Mouse (Mus musculus) MEL (cell line): ENCODE measurements around the gene Odc1. TPM values are rescaled to one million over a fixed set of nuclear protein-coding genes. Genes with fewer than 3 reads are reported as not detected.

Source experiments
- DNase-seq: peaks from one replicate; pipeline ENCODE4 v3.0.0; 2011; ENCODE audit warnings: low read depth, low spot score
- H3K27ac ChIP-seq: 2 replicates; pipeline ENCODE4 v1.5.1; 2012; ENCODE audit warnings: low read depth, mild to moderate bottlenecking, control low read depth, low read length, moderate library complexity; ENCODE audit not compliant: control insufficient read depth
- H3K27me3 ChIP-seq, 2 experiments: fragments of 150-350 bp in 1 of 2; sonication (generic) in 1 of 2; 2 replicates each; pipeline ENCODE4 v1.6.1; 2012; ENCODE audit warnings: low read length in 2 of 2, mild to moderate bottlenecking in 2 of 2, improper control_type of control experiment in 1 of 2, moderate library complexity in 1 of 2; ENCODE audit not compliant: insufficient read depth in 2 of 2, control insufficient read depth in 1 of 2
- H3K36me3 ChIP-seq, 2 experiments: 2 replicates each; pipeline ENCODE4 v1.6.1; 2012 to 2014; ENCODE audit warnings: low read length in 2 of 2, improper control_type of control experiment in 1 of 2, inconsistent platforms in 1 of 2, mild to moderate bottlenecking in 1 of 2; ENCODE audit not compliant: insufficient read depth in 2 of 2, control insufficient read depth in 1 of 2
- H3K4me1 ChIP-seq, 2 experiments: fragments of 150-350 bp in 1 of 2; sonication (generic) in 1 of 2; 2 replicates each; pipeline ENCODE4 v1.6.1; 2012; ENCODE audit warnings: low read length in 2 of 2, improper control_type of control experiment in 1 of 2, mild to moderate bottlenecking in 1 of 2; ENCODE audit not compliant: insufficient read depth in 2 of 2, control insufficient read depth in 1 of 2
- H3K4me3 ChIP-seq, 2 experiments: fragments of 150-350 bp in 1 of 2; sonication (generic) in 1 of 2; 2 replicates each; pipeline ENCODE4 v1.5.1; 2012; ENCODE audit warnings: low read depth in 2 of 2, low read length in 2 of 2, mild to moderate bottlenecking in 2 of 2, moderate library complexity in 2 of 2, control low read depth in 1 of 2, improper control_type of control experiment in 1 of 2; ENCODE audit not compliant: control insufficient read depth in 1 of 2, insufficient read depth in 1 of 2
- H3K79me2 ChIP-seq: 2 replicates; pipeline ENCODE4 v1.6.1; 2012; ENCODE audit warnings: mild to moderate bottlenecking, low read length, moderate library complexity; ENCODE audit not compliant: control insufficient read depth, poor library complexity, insufficient read depth
- H3K9ac ChIP-seq: 2 replicates; pipeline ENCODE4 v1.6.1; 2012; ENCODE audit warnings: low read depth, mild to moderate bottlenecking, control low read depth, low read length, moderate library complexity; ENCODE audit not compliant: control insufficient read depth, poor library complexity, severe bottlenecking
- H3K9me3 ChIP-seq: fragments of 150-350 bp; sonication (generic); replicated peaks from 2 replicates; pipeline ENCODE4 v1.6.1; 2012; ENCODE audit warnings: mild to moderate bottlenecking, low read length, improper control_type of control experiment, moderate library complexity; ENCODE audit not compliant: insufficient read depth
- BHLHE40 ChIP-seq: IDR thresholded peaks from 2 replicates; pipeline ENCODE4 v1.6.1; 2012; ENCODE audit warnings: low read depth, mild to moderate bottlenecking, inconsistent platforms, low read length, improper control_type of control experiment, borderline replicate concordance
- CHD1 ChIP-seq: IDR thresholded peaks from 2 replicates; pipeline ENCODE4 v1.6.1; 2012; ENCODE audit warnings: low read depth, mild to moderate bottlenecking, inconsistent platforms, low read length, improper control_type of control experiment
- CHD2 ChIP-seq: IDR thresholded peaks from 2 replicates; pipeline ENCODE4 v1.6.1; 2011; ENCODE audit warnings: low read length, improper control_type of control experiment
- ETS1 ChIP-seq: IDR thresholded peaks from 2 replicates; pipeline ENCODE4 v1.6.1; 2012; ENCODE audit warnings: low read depth, mild to moderate bottlenecking, inconsistent platforms, low read length, improper control_type of control experiment, moderate library complexity
- GABPA ChIP-seq: IDR thresholded peaks from 2 replicates; pipeline ENCODE4 v1.6.1; 2012; ENCODE audit warnings: low read depth, mild to moderate bottlenecking, inconsistent platforms, low read length, improper control_type of control experiment, moderate library complexity
- KAT2A ChIP-seq: conservative IDR thresholded peaks from 2 replicates; pipeline ENCODE4 v1.6.1; 2012; ENCODE audit warnings: low read depth, low read length, improper control_type of control experiment, inconsistent platforms
- MAX ChIP-seq: IDR thresholded peaks from 2 replicates; pipeline ENCODE4 v1.6.1; 2011; ENCODE audit warnings: low read length, improper control_type of control experiment
- MEF2A ChIP-seq: IDR thresholded peaks from 2 replicates; pipeline ENCODE4 v1.6.1; 2014; ENCODE audit warnings: low read depth, mild to moderate bottlenecking, inconsistent platforms, low read length, improper control_type of control experiment; ENCODE audit not compliant: poor library complexity, insufficient replicate concordance, severe bottlenecking; ENCODE audit errors: extremely low read depth
- MXI1 ChIP-seq: IDR thresholded peaks from 2 replicates; pipeline ENCODE4 v1.6.1; 2011; ENCODE audit warnings: mild to moderate bottlenecking, low read depth, low read length, improper control_type of control experiment
- NRF1 ChIP-seq: IDR thresholded peaks from 2 replicates; pipeline ENCODE4 v1.6.1; 2014; ENCODE audit warnings: low read depth, mild to moderate bottlenecking, inconsistent platforms, low read length, improper control_type of control experiment, moderate library complexity; ENCODE audit not compliant: poor library complexity, insufficient read depth, severe bottlenecking
- POLR2A ChIP-seq, 2 experiments: IDR thresholded peaks; 2 replicates each; pipeline ENCODE4 v1.6.1; 2011 to 2012; ENCODE audit warnings: low read length in 2 of 2, mild to moderate bottlenecking in 2 of 2, control low read depth in 1 of 2, improper control_type of control experiment in 1 of 2, low read depth in 1 of 2, moderate library complexity in 1 of 2; ENCODE audit not compliant: control insufficient read depth in 1 of 2, insufficient read depth in 1 of 2, poor library complexity in 1 of 2
- POLR2AphosphoS2 ChIP-seq: IDR thresholded peaks from 2 replicates; pipeline ENCODE4 v1.6.1; 2011; ENCODE audit warnings: low read length, improper control_type of control experiment
- RAD21 ChIP-seq: IDR thresholded peaks from 2 replicates; pipeline ENCODE4 v1.6.1; 2011; ENCODE audit warnings: mild to moderate bottlenecking, low read depth, low read length, improper control_type of control experiment
- SIN3A ChIP-seq: IDR thresholded peaks from 2 replicates; pipeline ENCODE4 v1.6.1; 2012; ENCODE audit warnings: low read length, improper control_type of control experiment, inconsistent platforms
- SMC3 ChIP-seq: IDR thresholded peaks from 2 replicates; pipeline ENCODE4 v1.6.1; 2011; ENCODE audit warnings: low read depth, low read length, improper control_type of control experiment
- TAL1 ChIP-seq: IDR thresholded peaks from 2 replicates; pipeline ENCODE4 v1.6.1; 2012; ENCODE audit warnings: mild to moderate bottlenecking, inconsistent platforms, low read length, moderate library complexity, mixed read lengths
- ZC3H11A ChIP-seq: IDR thresholded peaks from 2 replicates; pipeline ENCODE4 v1.6.1; 2012; ENCODE audit warnings: low read depth, mild to moderate bottlenecking, inconsistent platforms, low read length, improper control_type of control experiment
- ZMIZ1 ChIP-seq: IDR thresholded peaks from 2 replicates; pipeline ENCODE4 v1.6.1; 2012; ENCODE audit warnings: low read depth, mild to moderate bottlenecking, inconsistent platforms, low read length, improper control_type of control experiment, moderate library complexity
- polyA plus RNA-seq, 2 experiments: library from polyadenylated mRNA; stranded (reverse) in 1 of 2; unstranded in 1 of 2; fragments of >175 nt in 1 of 2; fragments of >200 nt in 1 of 2; gene quantifications; 2 replicates each; pipeline versions ENCODE4 v1.2.1 to v1.2.4; 2012; ENCODE audit warnings: low replicate concordance in 2 of 2, low read depth in 1 of 2; ENCODE audit not compliant: insufficient read length in 2 of 2, insufficient read depth in 1 of 2, missing spikeins in 1 of 2
- total RNA-seq: library from RNA; depleted of rRNA; stranded (reverse); fragments of 300-350 nt; gene quantifications from 2 replicates; pipeline ENCODE4 v1.2.3, GENCODE M21; 2012

Odc1 gene
- total and polyA plus RNA-seq, 3 experiments: 639 to 720 (median 677) TPM

DNA sequence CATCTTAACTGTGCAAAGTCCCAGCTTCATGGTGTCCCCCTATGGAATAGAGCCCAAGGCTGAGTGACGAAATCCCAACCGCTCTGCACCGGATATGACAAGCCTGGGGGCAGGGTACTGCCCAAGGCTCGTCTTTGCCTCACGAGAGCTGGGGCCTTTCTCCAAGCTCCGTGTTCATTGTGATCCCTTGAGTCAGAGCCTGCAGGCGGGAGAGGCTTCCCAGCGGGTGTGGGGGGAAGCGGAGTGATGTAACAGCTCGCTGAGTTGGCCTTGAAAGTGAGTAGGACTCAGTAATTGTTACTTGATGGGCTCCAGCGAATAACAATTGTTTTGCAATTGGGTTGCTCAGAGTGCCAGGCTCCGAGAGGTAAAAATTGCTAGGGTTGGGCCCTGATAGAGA lies 34.4 kb upstream of the Odc1 start:
- TF ChIP-seq POLR2A (IDR thresholded peaks at IDR 0.05; ENCODE audit: control insufficient read depth in 1 of 2, insufficient read depth in 1 of 2, low read depth in 1 of 2, low read length in 2 of 2, poor library complexity in 1 of 2) (no peak), MAX (no peak), GABPA (no peak), CHD2 (no peak), TAL1 (no peak), RAD21 (no peak), NRF1 (no peak), MXI1 (no peak), KAT2A (no peak), ZC3H11A (no peak), POLR2AphosphoS2 (no peak), CHD1 (no peak), BHLHE40 (no peak), SMC3 (no peak), ETS1 (no peak)
- no peak overlapping the region for H3K4me3 ChIP-seq
- peaks cover 0 to 13% of the 10 kb centered on the region in 2 experiments; a peak in 2 of 4 replicates for H3K4me1 ChIP-seq
- H3K9ac ChIP-seq: no peak overlapping the region
- H3K36me3 ChIP-seq: peaks cover 0 to 6% of the 10 kb centered on the region in 2 experiments; a peak in 1 of 4 replicates
- no peak overlapping the region for H3K27ac ChIP-seq
- H3K27me3 ChIP-seq: no peaks in the 10 kb centered on the region; a peak in 1 of 4 replicates
- no peaks in the 10 kb centered on the region for H3K79me2 ChIP-seq
- DNase-seq: no peak
- H3K9me3 ChIP-seq: no peaks in the 10 kb centered on the region

- H3K4me1 ChIP-seq: peaks cover 0 to 9% of the 10 kb centered on the region in 2 experiments; a peak in 2 of 4 replicates
Measured at GRCm38 (mm10) chr12:17511019-17511418, 33.6 kb upstream of the Odc1 start.

More at GRCm38 (mm10) chr12:17511019-17511418, 33.6 kb upstream of the Odc1 start:
- Histone ChIP-seq H3K9me3 (no peaks in the 10 kb centered on the region), H3K36me3 (peaks cover 0 to 6% of the 10 kb centered on the region in 2 experiments; a peak in 1 of 4 replicates), H3K27me3 (no peaks in the 10 kb centered on the region; a peak in 1 of 4 replicates), H3K9ac (no peak overlapping the region), H3K27ac (no peak overlapping the region), H3K4me3 (no peak overlapping the region), H3K79me2 (no peaks in the 10 kb centered on the region)
- TF ChIP-seq SIN3A: no peak
- no peak for TF ChIP-seq ZMIZ1
- TF ChIP-seq BHLHE40: no peak
- no peak for TF ChIP-seq POLR2A (IDR thresholded peaks at IDR 0.05; ENCODE audit: control insufficient read depth in 1 of 2, insufficient read depth in 1 of 2, low read depth in 1 of 2, low read length in 2 of 2, poor library complexity in 1 of 2)
- TF ChIP-seq MAX: no peak
- TF ChIP-seq MEF2A: no peak
- no peak for TF ChIP-seq NRF1
- DNase-seq: no peak
